Mouse (Mus musculus) neural tube, embryonic 12.5 days (tissue): Measurements from ENCODE around the gene Nlrc5. TPM values are rescaled to one million over a fixed set of nuclear protein-coding genes. Genes with fewer than 3 reads are reported as not detected.
"Not testable (repeated sequence)": the region's sequence is repeated elsewhere in the genome, so short reads cannot be mapped to it uniquely, and the experiment has no call there.

Source experiments
- ATAC-seq: fragments of 200-750 bp; cut with Nextera tagmentation; 2 replicates; pipeline ENCODE4 v1.8.0; 2017; ENCODE audit warnings: low read depth, mild to moderate bottlenecking, moderate TSS enrichment, moderate library complexity; ENCODE audit not compliant: low FRiP score
- H3K27ac ChIP-seq: fragments of 300-500 bp; sonication (generic); 2 replicates; pipeline ENCODE4 v1.5.1; 2016
- H3K27me3 ChIP-seq: fragments of 300-500 bp; sonication (generic); replicated peaks from 2 replicates; pipeline ENCODE4 v1.6.1; 2016; ENCODE audit warnings: mild to moderate bottlenecking
- H3K36me3 ChIP-seq: fragments of 300-500 bp; sonication (generic); 2 replicates; pipeline ENCODE4 v1.6.1; 2016; ENCODE audit warnings: mild to moderate bottlenecking
- H3K4me1 ChIP-seq: fragments of 300-500 bp; sonication (generic); 2 replicates; pipeline ENCODE4 v1.6.1; 2016
- H3K4me2 ChIP-seq: fragments of 300-500 bp; sonication (generic); replicated peaks from 2 replicates; pipeline ENCODE4 v1.6.1; 2016; ENCODE audit warnings: mild to moderate bottlenecking
- H3K4me3 ChIP-seq: fragments of 300-500 bp; sonication (generic); 2 replicates; pipeline ENCODE4 v1.5.1; 2016
- H3K9ac ChIP-seq: fragments of 300-500 bp; sonication (generic); 2 replicates; pipeline ENCODE4 v1.6.1; 2016; ENCODE audit warnings: mild to moderate bottlenecking
- H3K9me3 ChIP-seq: fragments of 300-500 bp; sonication (generic); 2 replicates; pipeline ENCODE4 v1.6.1; 2016; ENCODE audit warnings: mild to moderate bottlenecking
- WGBS: fragments of 180-500 bp; shearing (Covaris S2); methylation state at CpG from one replicate; pipeline ENCODE4 v1.1.7; 2016; 5-methylcytosine and 5-hydroxymethylcytosine counted together
- polyA plus RNA-seq: library from polyadenylated mRNA; unstranded; fragments of >200 nt; fragmentation: Nextera tagmentation; extraction: Ambion mirVana; gene quantifications from 2 replicates; pipeline ENCODE4 v1.2.1, GENCODE M21; 2016

The Nlrc5 gene
- polyA plus RNA-seq, 1 experiment from 2014 or later, result 0.39 TPM

DNA sequence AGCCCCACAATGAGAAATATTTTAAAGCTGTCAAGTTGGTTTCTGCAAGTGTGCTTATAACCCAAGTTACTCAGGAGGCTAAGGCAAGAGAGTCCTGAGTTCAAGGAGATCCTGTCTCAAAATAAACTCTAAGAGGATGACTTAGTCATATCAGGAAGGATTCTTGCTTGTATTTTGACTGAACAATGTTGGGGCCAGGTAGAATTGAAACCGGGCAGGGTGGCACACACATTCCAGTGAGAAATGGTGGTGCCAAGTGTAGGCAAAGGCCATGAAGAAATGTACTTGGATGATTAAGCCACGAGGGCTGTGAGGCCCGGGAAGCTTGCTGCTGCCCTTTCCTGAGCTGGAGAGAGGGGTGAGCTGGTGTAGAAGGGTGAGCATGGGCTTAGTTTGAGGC, 13.0 kb downstream of the Nlrc5 start:
- H3K4me3 ChIP-seq, result no peak overlapping the region
- H3K9me3 ChIP-seq, result no peaks in the 10 kb centered on the region
- no peaks in the 10 kb centered on the region for H3K27me3 ChIP-seq
- 86% methylated on average over 3 of the region's 3 CpGs for whole genome bisulfite sequencing
- no peaks in the 10 kb centered on the region for H3K36me3 ChIP-seq
- H3K9ac ChIP-seq, result no peak overlapping the region
- no peak overlapping the region for H3K27ac ChIP-seq
- no peak for ATAC-seq
- no peaks in the 10 kb centered on the region for H3K4me1 ChIP-seq
- no peak overlapping the region for H3K4me2 ChIP-seq

DNA sequence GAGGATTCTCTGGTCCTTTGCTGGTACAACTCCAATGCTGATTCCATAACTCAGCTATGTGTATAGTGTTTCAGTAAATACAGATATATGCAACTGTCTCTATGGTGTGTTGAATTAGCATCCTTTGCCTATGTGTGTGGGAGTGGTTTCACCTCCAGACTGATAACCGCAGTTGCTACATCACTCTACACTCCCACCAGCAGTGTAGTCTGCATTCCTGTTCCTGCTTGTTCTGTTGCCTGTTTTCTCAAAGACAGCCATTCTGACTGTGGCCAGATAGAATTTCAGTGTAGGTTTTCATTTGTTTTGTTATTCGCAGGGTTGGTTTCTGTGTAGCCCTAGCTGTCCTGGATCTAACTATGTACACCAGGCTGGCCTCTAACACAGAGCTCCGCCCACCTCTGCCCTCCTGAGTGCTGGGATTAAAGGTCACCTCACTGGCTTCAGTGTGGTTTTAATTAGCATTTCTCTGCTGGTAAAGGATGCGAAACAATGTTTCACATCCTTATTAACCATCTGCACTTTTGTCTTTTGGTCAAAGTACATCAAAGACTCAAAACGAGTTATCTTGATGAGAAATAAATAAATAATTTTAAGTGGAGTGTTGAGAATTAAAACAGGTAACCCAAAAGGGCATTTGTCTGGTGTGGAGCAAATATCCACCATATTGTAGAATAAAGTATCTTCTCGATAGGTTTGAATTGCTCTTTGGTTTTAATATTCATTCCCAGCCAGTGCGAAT, 13.6 kb downstream of the Nlrc5 start:
- Histone ChIP-seq H3K9me3 (no peaks in the 10 kb centered on the region), H3K27ac (no peak overlapping the region), H3K27me3 (no peaks in the 10 kb centered on the region), H3K9ac (no peak overlapping the region), H3K4me2 (no peak overlapping the region), H3K36me3 (no peaks in the 10 kb centered on the region), H3K4me3 (no peak overlapping the region), H3K4me1 (no peaks in the 10 kb centered on the region)
- 86% methylated on average over 7 of the region's 7 CpGs for WGBS
- no peak for ATAC-seq

DNA sequence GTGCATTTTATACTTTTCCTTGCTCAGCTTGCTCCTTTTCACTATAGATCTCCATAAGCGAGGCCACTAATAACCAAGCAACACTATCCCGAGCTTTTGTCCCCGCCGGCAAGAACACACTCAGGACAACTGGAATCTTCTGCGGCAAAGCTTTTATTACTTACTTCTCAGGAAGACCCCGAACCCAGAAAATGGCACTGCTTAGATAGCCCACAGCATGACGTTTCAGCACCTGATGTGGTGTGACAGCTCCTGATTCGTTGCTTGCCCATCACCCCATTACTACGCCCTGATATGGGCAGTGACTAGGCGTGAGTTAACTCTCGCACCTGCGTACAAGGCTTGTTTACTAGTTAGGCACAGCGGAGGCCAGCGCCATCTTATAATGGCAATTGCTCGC, 18.8 kb downstream of the Nlrc5 start:
- ATAC-seq, result not testable (repeated sequence)

DNA sequence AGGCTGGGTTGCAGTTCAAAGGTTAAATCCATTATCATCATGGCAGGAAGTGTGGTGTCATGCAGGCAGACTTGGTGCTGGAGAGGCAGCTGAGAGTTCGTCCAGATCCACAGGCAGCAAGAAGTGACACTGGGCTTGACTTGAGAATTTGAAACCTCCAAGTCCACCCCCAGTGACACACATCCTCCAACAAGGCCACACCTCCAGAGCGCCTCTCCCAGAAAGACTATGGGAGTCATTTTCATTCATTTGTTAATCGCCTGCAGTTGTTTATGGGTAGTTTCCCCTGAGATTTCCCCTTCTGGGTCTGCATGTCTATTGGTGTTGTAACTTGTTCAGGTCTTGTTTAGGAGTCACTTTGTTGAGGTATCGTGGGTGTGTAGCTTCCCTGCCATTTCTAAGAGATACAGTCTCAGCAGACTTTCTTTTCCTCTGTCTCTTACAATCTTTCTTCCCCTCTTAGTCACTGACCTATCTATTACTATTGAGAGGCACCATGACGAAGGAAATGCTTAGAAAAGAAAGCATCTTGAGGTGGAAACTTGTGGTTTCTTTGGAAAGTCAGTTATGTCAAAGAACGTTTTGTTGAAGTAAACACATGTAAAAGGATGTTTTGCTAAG, 19.8 kb downstream of the Nlrc5 start:
- Histone ChIP-seq H3K9me3 (no peaks in the 10 kb centered on the region), H3K36me3 (no peaks in the 10 kb centered on the region), H3K9ac (no peak overlapping the region), H3K27ac (no peak overlapping the region), H3K4me3 (no peak overlapping the region), H3K4me1 (no peaks in the 10 kb centered on the region), H3K4me2 (no peak overlapping the region), H3K27me3 (no peaks in the 10 kb centered on the region)
- ATAC-seq, result no peak
- WGBS, result 85% methylated on average over 6 of the region's 6 CpGs

More for the DNA sequence above, 18.8 kb downstream of the Nlrc5 start:
- H3K36me3 ChIP-seq, H3K27me3 ChIP-seq, H3K9me3 ChIP-seq, H3K9ac ChIP-seq, H3K27ac ChIP-seq, H3K4me1 ChIP-seq, H3K4me2 ChIP-seq, H3K4me3 ChIP-seq: not testable (repeated sequence)
- WGBS, result 92% methylated on average over 15 of the region's 15 CpGs

DNA sequence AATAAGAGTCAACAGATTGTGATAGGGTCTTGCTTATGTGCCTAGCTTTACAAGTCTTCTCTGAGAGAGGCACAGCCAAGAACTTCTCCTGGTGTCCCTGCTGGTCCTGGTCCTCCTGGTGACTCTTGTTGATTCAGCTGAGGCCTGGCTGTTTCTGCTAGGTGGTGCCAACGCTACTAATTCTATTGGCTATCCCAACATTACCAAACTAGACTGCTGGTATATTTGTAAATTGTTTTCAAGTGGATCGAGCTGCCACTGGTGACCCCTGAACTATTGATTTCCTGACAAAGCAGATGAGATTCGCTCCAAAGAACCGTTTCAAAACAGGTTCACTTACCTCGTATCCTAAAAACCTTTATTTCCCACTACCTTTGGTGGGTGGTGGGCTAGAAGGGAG, 20.7 kb downstream of the Nlrc5 start:
- ATAC-seq, result no peak
- Histone ChIP-seq H3K4me2 (no peak overlapping the region), H3K27me3 (no peaks in the 10 kb centered on the region)

DNA sequence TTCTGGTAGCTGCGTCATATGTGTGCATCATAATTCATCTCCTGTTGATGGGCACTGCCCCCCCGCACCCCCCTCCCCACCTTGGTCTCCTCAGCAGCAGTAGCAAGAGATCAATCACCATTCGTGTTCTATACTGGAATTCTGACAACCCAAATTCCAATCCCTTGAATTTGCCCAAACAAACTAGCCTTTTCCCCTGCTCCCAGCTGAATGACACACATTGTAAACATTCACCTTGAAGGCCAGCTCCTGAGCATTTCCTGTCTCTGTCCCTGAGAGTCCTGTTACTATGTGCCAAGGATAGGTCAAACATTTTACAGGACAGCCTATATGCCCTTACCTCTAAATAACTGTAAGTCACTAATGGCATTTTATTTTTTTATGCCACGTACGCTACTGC, 21.9 kb downstream of the Nlrc5 start:
- Histone ChIP-seq H3K36me3 (no peaks in the 10 kb centered on the region), H3K27me3 (no peaks in the 10 kb centered on the region), H3K9ac (no peak overlapping the region), H3K4me1 (no peaks in the 10 kb centered on the region), H3K9me3 (no peaks in the 10 kb centered on the region), H3K27ac (no peak overlapping the region), H3K4me3 (no peak overlapping the region), H3K4me2 (no peak overlapping the region)
- 95% methylated on average over 5 of the region's 5 CpGs for WGBS
- no peak for ATAC-seq

More for the DNA sequence above, 20.7 kb downstream of the Nlrc5 start:
- Histone ChIP-seq H3K9me3 (no peaks in the 10 kb centered on the region), H3K36me3 (no peaks in the 10 kb centered on the region), H3K9ac (no peak overlapping the region), H3K27ac (no peak overlapping the region), H3K4me1 (no peaks in the 10 kb centered on the region), H3K4me3 (no peak overlapping the region)
- 82% methylated on average over 5 of the region's 5 CpGs for WGBS

DNA sequence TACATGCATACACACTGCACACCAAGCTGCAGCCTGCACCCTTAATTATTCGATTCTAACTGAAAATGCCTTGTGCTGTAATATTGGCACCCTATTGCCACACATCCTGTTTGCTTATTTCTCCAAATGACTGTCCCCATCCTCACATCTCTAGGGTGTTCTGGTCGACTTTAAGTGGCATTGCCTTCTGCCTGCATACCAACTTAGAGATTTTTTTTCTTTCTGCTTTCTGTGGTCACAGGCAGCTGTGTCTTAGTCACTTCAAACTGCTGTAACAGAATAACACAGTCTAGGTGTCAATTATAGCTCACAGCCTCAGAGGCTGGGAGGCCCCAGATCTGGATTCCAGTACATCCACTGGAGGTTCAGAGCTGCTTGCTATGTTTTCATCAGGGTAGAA, 24.4 kb downstream of the Nlrc5 start:
- Histone ChIP-seq H3K9ac (no peak overlapping the region), H3K4me2 (no peak overlapping the region), H3K4me3 (no peak overlapping the region), H3K4me1 (no peaks in the 10 kb centered on the region), H3K9me3 (no peaks in the 10 kb centered on the region), H3K27me3 (no peaks in the 10 kb centered on the region), H3K36me3 (no peaks in the 10 kb centered on the region), H3K27ac (no peak overlapping the region)
- 72% methylated on average over 2 of the region's 2 CpGs for WGBS
- no peak for ATAC-seq

DNA sequence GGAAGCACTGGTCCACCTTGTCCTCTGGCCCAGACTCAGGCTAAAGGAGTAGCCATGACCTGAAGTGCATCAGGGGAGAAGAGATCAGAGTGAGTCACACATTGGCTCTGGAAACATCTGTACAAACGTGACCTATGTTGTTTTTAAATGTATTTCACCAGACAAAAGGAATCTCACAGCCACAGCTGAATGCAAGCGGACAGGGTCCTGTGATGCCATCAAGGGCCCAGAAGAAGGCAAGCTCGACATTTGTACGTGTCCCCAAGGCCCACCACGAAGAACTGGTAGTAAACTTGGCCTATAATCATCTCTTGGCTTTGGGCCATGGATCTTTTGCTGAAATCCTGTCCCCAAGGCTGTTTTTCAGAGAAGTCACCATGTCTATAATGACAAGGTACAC, 35.5 kb downstream of the Nlrc5 start:
- ATAC-seq, result no peak
- 79% methylated on average over 5 of the region's 5 CpGs for WGBS
- Histone ChIP-seq H3K9me3 (no peaks in the 10 kb centered on the region), H3K27me3 (no peaks in the 10 kb centered on the region), H3K27ac (no peak overlapping the region), H3K36me3 (no peaks in the 10 kb centered on the region), H3K4me1 (no peaks in the 10 kb centered on the region), H3K9ac (no peak overlapping the region), H3K4me3 (no peak overlapping the region), H3K4me2 (no peak overlapping the region)

DNA sequence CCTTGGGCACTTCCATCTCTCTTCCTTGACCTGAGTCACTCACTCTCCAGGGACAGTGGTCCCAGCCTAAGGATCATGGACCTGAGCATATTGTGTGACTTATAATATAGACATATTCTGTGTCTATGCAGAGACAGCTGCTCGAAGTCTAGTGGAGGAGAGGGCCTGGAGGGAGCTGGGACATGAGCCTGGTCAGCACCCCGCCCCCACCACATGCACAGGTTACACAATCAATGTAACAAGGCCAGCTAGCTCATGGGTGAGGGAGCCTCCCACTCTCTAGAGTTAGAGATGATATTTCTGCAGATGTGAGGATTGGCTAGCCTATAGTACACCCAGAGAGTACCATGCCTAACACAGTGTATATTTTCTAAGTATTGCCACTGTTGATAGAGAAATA, 36.6 kb downstream of the Nlrc5 start:
- no peaks in the 10 kb centered on the region for H3K27me3 ChIP-seq
- H3K27ac ChIP-seq, result no peak overlapping the region
- H3K4me2 ChIP-seq, result no peak overlapping the region
- 81% methylated on average over 2 of the region's 2 CpGs for WGBS
- no peak overlapping the region for H3K4me3 ChIP-seq
- no peaks in the 10 kb centered on the region for H3K36me3 ChIP-seq
- ATAC-seq, result no peak
- H3K9ac ChIP-seq, result no peak overlapping the region
- no peaks in the 10 kb centered on the region for H3K4me1 ChIP-seq
- no peaks in the 10 kb centered on the region for H3K9me3 ChIP-seq

DNA sequence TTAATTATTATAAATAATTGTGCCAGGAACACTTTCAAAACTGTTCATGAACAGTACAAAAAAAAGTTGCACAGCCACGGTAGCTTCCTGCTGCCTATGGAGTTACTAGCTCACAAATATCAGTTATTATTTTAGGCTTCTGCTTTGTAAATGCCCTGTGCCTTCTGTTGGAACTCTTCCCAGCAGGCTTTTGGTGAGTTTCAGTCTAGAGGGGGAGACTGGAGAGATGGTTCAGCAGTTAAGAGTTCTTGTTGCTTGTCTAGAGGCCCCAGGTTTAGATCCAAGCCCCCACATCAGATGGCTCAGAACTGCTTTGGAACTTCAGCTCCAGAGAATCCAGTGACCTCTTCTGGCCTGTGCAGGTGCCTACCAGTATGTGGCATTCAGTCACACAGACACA, 37.1 kb downstream of the Nlrc5 start:
- WGBS, result 85% methylated on average over 1 of the region's 1 CpGs
- ATAC-seq, result no peak

DNA sequence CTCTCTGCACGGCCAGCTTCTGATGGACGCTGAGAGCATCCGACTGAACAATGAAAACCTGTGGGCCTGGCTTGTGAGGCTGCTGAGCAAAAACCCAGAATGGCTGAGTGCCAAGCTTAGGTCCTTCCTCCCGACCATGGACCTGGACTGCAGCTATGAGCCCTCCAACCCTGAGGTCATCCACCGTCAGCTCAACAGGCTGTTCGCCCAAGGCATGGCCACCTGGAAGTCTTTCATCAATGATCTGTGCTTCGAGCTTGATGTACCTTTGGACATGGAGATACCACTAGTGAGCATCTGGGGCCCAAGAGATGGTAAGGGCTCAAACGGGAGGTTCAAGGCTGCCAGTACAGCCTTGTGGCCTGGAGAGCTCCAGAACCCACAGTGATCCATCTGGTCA, 38.6 kb downstream of the Nlrc5 start:
- no peak overlapping the region for H3K27ac ChIP-seq
- no peak overlapping the region for H3K4me2 ChIP-seq
- H3K27me3 ChIP-seq, result no peaks in the 10 kb centered on the region
- H3K4me1 ChIP-seq, result no peaks in the 10 kb centered on the region
- 89% methylated on average over 8 of the region's 8 CpGs for WGBS
- H3K4me3 ChIP-seq, result no peak overlapping the region
- no peaks in the 10 kb centered on the region for H3K36me3 ChIP-seq
- H3K9ac ChIP-seq, result no peak overlapping the region
- no peaks in the 10 kb centered on the region for H3K9me3 ChIP-seq
- no peak for ATAC-seq

More for the DNA sequence above, 37.1 kb downstream of the Nlrc5 start:
- H3K4me2 ChIP-seq, result no peak overlapping the region
- H3K36me3 ChIP-seq, result no peaks in the 10 kb centered on the region
- H3K27me3 ChIP-seq, result no peaks in the 10 kb centered on the region
- no peak overlapping the region for H3K4me3 ChIP-seq
- no peak overlapping the region for H3K9ac ChIP-seq
- no peaks in the 10 kb centered on the region for H3K4me1 ChIP-seq
- H3K9me3 ChIP-seq, result no peaks in the 10 kb centered on the region
- H3K27ac ChIP-seq, result no peak overlapping the region

DNA sequence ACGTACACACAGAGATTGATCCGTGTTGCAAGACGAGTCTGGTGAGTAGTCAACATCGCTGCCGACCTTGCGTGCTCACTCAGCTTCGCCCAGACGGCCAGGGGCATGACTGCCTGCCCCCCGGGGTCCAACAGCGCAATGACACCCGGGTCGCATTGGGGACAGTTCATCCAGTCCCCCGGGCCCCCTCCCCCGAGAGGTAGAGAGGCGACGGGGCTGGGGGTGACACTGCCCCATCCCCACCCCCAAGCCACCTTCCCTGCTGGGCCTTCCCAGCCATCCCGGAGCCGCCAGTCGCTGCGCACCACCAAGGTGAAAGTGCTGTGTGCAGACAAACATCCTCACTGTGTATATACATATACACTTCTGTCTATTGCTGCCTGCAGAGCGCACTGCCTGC, 39.3 kb downstream of the Nlrc5 start:
- H3K27ac ChIP-seq, result no peak overlapping the region
- no peak overlapping the region for H3K4me3 ChIP-seq
- no peaks in the 10 kb centered on the region for H3K36me3 ChIP-seq
- H3K27me3 ChIP-seq, result no peaks in the 10 kb centered on the region
- H3K4me1 ChIP-seq, result no peaks in the 10 kb centered on the region
- no peak overlapping the region for H3K9ac ChIP-seq
- no peaks in the 10 kb centered on the region for H3K9me3 ChIP-seq
- 86% methylated on average over 21 of the region's 21 CpGs for WGBS
- no peak overlapping the region for H3K4me2 ChIP-seq
- no peak for ATAC-seq

DNA sequence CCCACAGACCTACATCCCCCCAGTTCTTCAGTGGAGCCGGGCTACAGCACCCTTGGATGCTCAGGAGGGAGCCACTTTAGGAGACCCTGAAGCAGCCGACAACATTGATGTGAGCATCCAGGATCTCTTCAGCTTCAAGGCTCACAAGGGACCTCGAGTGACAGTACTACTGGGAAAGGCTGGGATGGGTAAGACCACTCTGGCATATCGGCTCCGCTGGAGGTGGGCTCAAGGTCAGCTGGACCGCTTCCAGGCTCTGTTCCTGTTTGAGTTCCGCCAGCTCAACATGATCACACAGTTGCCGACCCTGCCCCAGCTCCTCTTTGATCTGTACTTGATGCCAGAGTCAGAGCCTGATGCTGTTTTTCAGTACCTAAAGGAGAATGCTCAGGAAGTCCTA, 41.6 kb downstream of the Nlrc5 start:
- 84% methylated on average over 8 of the region's 8 CpGs for WGBS
- Histone ChIP-seq H3K9ac (no peak overlapping the region), H3K4me3 (no peak overlapping the region), H3K27ac (no peak overlapping the region), H3K27me3 (no peaks in the 10 kb centered on the region), H3K4me1 (no peaks in the 10 kb centered on the region), H3K9me3 (no peaks in the 10 kb centered on the region), H3K36me3 (no peaks in the 10 kb centered on the region), H3K4me2 (no peak overlapping the region)
- ATAC-seq, result no peak
